Comparison of ENCODE assay signal across 11 mouse cellular contexts in genomic region chr15:99342194-99342981, GRCm38 (mm10). TPM values are rescaled to one million over a fixed set of nuclear protein-coding genes. Genes with fewer than 3 reads are reported as not detected.
A peak's percentile ranks its signal among the peaks of the same experiment; 100 is the strongest.
DNase-seq lines count a peak whose midpoint lies in the region; ATAC-seq and TF ChIP-seq lines count a peak whose summit lies in the region.
"Had no signal": no experiment of that assay in that cellular context is flagged by ENCODE, and none has a peak within 500 bp of the region (broad histone marks: within the 10 kb centered on the region; RNA-seq: fewer than 3 reads in every experiment).

No protein-coding gene starts in this region.

- H3K27ac ChIP-seq in heart, embryonic 14.5 days (replicated peaks in 1 of 2; ENCODE audit: control insufficient read depth in 1 of 2, insufficient read depth in 1 of 2, low read depth in 2 of 2, low read length in 2 of 2) = peak overlapping the region; percentile 91 to 93; a peak in 3 of 4 replicates
- 0 out of 2 replicates have a peak overlapping the region, but pooled peaks have one; percentile 33 for H3K27ac ChIP-seq in midbrain, embryonic 10.5 days (replicated peaks)
- H3K27ac ChIP-seq in midbrain, embryonic 16.5 days (ENCODE audit: low read length) = no peak overlapping the region
- peak overlapping the region; percentile 86 for H3K27ac ChIP-seq in heart, postnatal 0 days (ENCODE audit: low read depth)
- peak overlapping the region; percentile 78; the same call in 1 of the 2 replicates for H3K27ac ChIP-seq in stomach, embryonic 16.5 days (ENCODE audit: low read length)

- H3K27me3 ChIP-seq in heart, embryonic 14.5 days (ENCODE audit: control insufficient read depth, insufficient read depth, low read length) = no peaks in the 10 kb centered on the region
- no peaks in the 10 kb centered on the region for H3K27me3 ChIP-seq in midbrain, embryonic 10.5 days (ENCODE audit: low read depth, poor library complexity, severe bottlenecking)
- no peaks in the 10 kb centered on the region for H3K27me3 ChIP-seq in midbrain, embryonic 16.5 days (ENCODE audit: control insufficient read depth, insufficient read depth, low read depth, low read length)
- H3K27me3 ChIP-seq in heart, postnatal 0 days (ENCODE audit: control insufficient read depth, insufficient read depth, low read length) = no peaks in the 10 kb centered on the region
- H3K27me3 ChIP-seq in stomach, embryonic 16.5 days (ENCODE audit: control insufficient read depth, insufficient read depth, low read length) = no peaks in the 10 kb centered on the region

- no peak overlapping the region for H3K4me2 ChIP-seq in heart, embryonic 14.5 days (ENCODE audit: low read length)
- no peak overlapping the region for H3K4me2 ChIP-seq in midbrain, embryonic 16.5 days (ENCODE audit: low read length)
- no peak overlapping the region for H3K4me2 ChIP-seq in heart, postnatal 0 days (ENCODE audit: low read depth, low read length)
- no peak overlapping the region for H3K4me2 ChIP-seq in stomach, embryonic 16.5 days (ENCODE audit: low read depth, low read length)
- H3K4me2 ChIP-seq: liver, embryonic 11.5 days had no signal

- no peak for TF ChIP-seq EP300 in heart, postnatal 0 days (IDR thresholded peaks at IDR 0.05; ENCODE audit: low read depth)

- no peaks in the 10 kb centered on the region for H3K9me3 ChIP-seq in heart, embryonic 14.5 days (ENCODE audit: control insufficient read depth, low read length)
- H3K9me3 ChIP-seq in midbrain, embryonic 10.5 days (replicated peaks) = no peaks in the 10 kb centered on the region
- no peaks in the 10 kb centered on the region for H3K9me3 ChIP-seq in midbrain, embryonic 16.5 days (replicated peaks; ENCODE audit: control insufficient read depth, low read length, poor library complexity, severe bottlenecking)
- no peaks in the 10 kb centered on the region for H3K9me3 ChIP-seq in heart, postnatal 0 days (replicated peaks; ENCODE audit: control insufficient read depth, low read length)
- H3K9me3 ChIP-seq in stomach, embryonic 16.5 days (replicated peaks; ENCODE audit: control insufficient read depth, low read length) = no peaks in the 10 kb centered on the region

- peaks cover 50 to 72% of the 10 kb centered on the region in 2 experiments for H3K4me1 ChIP-seq in heart, embryonic 14.5 days (ENCODE audit: control insufficient read depth in 2 of 2, insufficient read depth in 2 of 2, low read length in 2 of 2)
- peaks cover 59% of the 10 kb centered on the region for H3K4me1 ChIP-seq in midbrain, embryonic 10.5 days
- no peaks in the 10 kb centered on the region; the same call in 1 of the 2 replicates for H3K4me1 ChIP-seq in midbrain, embryonic 16.5 days (ENCODE audit: control insufficient read depth, insufficient read depth, low read length)
- H3K4me1 ChIP-seq in heart, postnatal 0 days (ENCODE audit: control insufficient read depth, insufficient read depth) = peaks cover 74% of the 10 kb centered on the region
- H3K4me1 ChIP-seq in stomach, embryonic 16.5 days (ENCODE audit: control insufficient read depth, insufficient read depth, low read length) = peaks cover 37% of the 10 kb centered on the region

- 44% methylated on average over 9 of the region's 9 CpGs for WGBS in heart, embryonic 14.5 days
- WGBS in midbrain, embryonic 10.5 days = 52% methylated on average over 9 of the region's 9 CpGs
- 52% methylated on average over 9 of the region's 9 CpGs for WGBS in midbrain, embryonic 16.5 days
- WGBS in heart, postnatal 0 days = 48% methylated on average over 9 of the region's 9 CpGs
- 50% methylated on average over 9 of the region's 9 CpGs for WGBS in stomach, embryonic 16.5 days

- no peak for ATAC-seq in heart, embryonic 14.5 days (ENCODE audit: insufficient number of reproducible peaks, insufficient read depth, low FRiP score, low read depth)
- ATAC-seq in midbrain, embryonic 16.5 days = no peak
- no peak for ATAC-seq in heart, postnatal 0 days (ENCODE audit: insufficient read depth, low read depth)
- ATAC-seq in stomach, embryonic 16.5 days (ENCODE audit: insufficient read depth, low FRiP score) = no peak

- no peak for TF ChIP-seq CTCF in heart, postnatal 0 days (IDR thresholded peaks at IDR 0.05; ENCODE audit: low read depth)

- DNase-seq in heart, adult 8-10 months (ENCODE audit: low spot score) = no peak
- no peak for DNase-seq in midbrain, embryonic 10.5 days (ENCODE audit: low spot score)
- no peak for DNase-seq in heart, postnatal 0 days (ENCODE audit: low spot score)
- no peak for DNase-seq in gastrocnemius, postnatal 10 days
- DNase-seq: right cerebral cortex, postnatal 14 days; thymus, adult 2 months had no signal

- no peak overlapping the region for H3K4me3 ChIP-seq in heart, embryonic 14.5 days (ENCODE audit: control insufficient read depth in 1 of 2, insufficient read depth in 1 of 2, low read depth in 1 of 2, low read length in 2 of 2)
- H3K4me3 ChIP-seq in midbrain, embryonic 10.5 days = no peak overlapping the region
- no peak overlapping the region for H3K4me3 ChIP-seq in midbrain, embryonic 16.5 days (ENCODE audit: low read depth, low read length)
- no peak overlapping the region for H3K4me3 ChIP-seq in heart, postnatal 0 days (ENCODE audit: low read depth, low read length)
- no peak overlapping the region for H3K4me3 ChIP-seq in stomach, embryonic 16.5 days (replicated peaks; ENCODE audit: low read length)

- H3K36me3 ChIP-seq in heart, embryonic 14.5 days (ENCODE audit: control insufficient read depth, insufficient read depth, low read length) = no peaks in the 10 kb centered on the region
- no peaks in the 10 kb centered on the region for H3K36me3 ChIP-seq in midbrain, embryonic 10.5 days
- H3K36me3 ChIP-seq in midbrain, embryonic 16.5 days (ENCODE audit: control insufficient read depth, insufficient read depth, low read length) = no peaks in the 10 kb centered on the region
- no peaks in the 10 kb centered on the region for H3K36me3 ChIP-seq in heart, postnatal 0 days (replicated peaks; ENCODE audit: control insufficient read depth, insufficient read depth, low read length)
- H3K36me3 ChIP-seq in stomach, embryonic 16.5 days (ENCODE audit: control insufficient read depth, insufficient read depth, low read length) = no peaks in the 10 kb centered on the region

- peak overlapping the region; percentile 66; the same call in 1 of the 2 replicates for H3K9ac ChIP-seq in heart, embryonic 14.5 days (ENCODE audit: low read length)
- no peak overlapping the region for H3K9ac ChIP-seq in midbrain, embryonic 16.5 days (ENCODE audit: low read depth, low read length)
- 0 out of 2 replicates have a peak overlapping the region, but pooled peaks have one; percentile 22 for H3K9ac ChIP-seq in heart, postnatal 0 days (replicated peaks; ENCODE audit: low read depth, low read length)
- no peak overlapping the region for H3K9ac ChIP-seq in stomach, embryonic 16.5 days (ENCODE audit: low read length)

RNA-seq across cellular contexts. Expression of gene Fmnl3, which starts 27.9 kb away (rescaled TPM):
- polyA plus RNA-seq in heart, embryonic 14.5 days (2014; fragmentation: Nextera tagmentation; extraction: Ambion mirVana) = 14.4 and 15.0 TPM in 2 replicates
- 10 to 100 TPM; 13.2 to 17.9 (median 15.8) TPM for total RNA-seq in heart, adult 8-10 months (2022)
- polyA plus RNA-seq in midbrain, embryonic 10.5 days (2016; fragmentation: Nextera tagmentation; extraction: Ambion mirVana) = 10.9 and 12.6 TPM in 2 replicates
- 7.9 and 8.0 TPM in 2 replicates for polyA plus RNA-seq in midbrain, embryonic 16.5 days (2015; fragmentation: Nextera tagmentation; extraction: Ambion mirVana)
- total RNA-seq in heart, postnatal 0 days (2014; rRNA removed; ENCODE audit: low replicate concordance) = 18.2 and 21.6 TPM in 2 replicates
- 10.1 and 12.1 TPM in 2 replicates for polyA plus RNA-seq in heart, postnatal 0 days (2015; fragmentation: Nextera tagmentation; extraction: Ambion mirVana)
- polyA plus RNA-seq in stomach, embryonic 16.5 days (2015; fragmentation: Nextera tagmentation; extraction: Ambion mirVana) = 14.2 and 16.6 TPM in 2 replicates
- total RNA-seq in gastrocnemius, postnatal 10 days (2021) = 10 to 100 TPM; 17.6 to 26.2 TPM

RNA-seq across cellular contexts. Expression of gene Fam186b, which starts 46.7 kb away (rescaled TPM):
- polyA plus RNA-seq in heart, embryonic 14.5 days (2014; fragmentation: Nextera tagmentation; extraction: Ambion mirVana) = 0.36 TPM in 1 of 2 replicates, not detected in the other
- under 1 TPM in 1 of 4 experiments, not detected in 3; 0.56 TPM for total RNA-seq in heart, adult 8-10 months (2022)
- 0.11 and 0.19 TPM in 2 replicates for polyA plus RNA-seq in midbrain, embryonic 10.5 days (2016; fragmentation: Nextera tagmentation; extraction: Ambion mirVana)
- polyA plus RNA-seq in midbrain, embryonic 16.5 days (2015; fragmentation: Nextera tagmentation; extraction: Ambion mirVana) = 0.53 and 0.73 TPM in 2 replicates
- total RNA-seq in heart, postnatal 0 days (2014; rRNA removed; ENCODE audit: low replicate concordance) = not detected in 2 replicates
- polyA plus RNA-seq in heart, postnatal 0 days (2015; fragmentation: Nextera tagmentation; extraction: Ambion mirVana) = 0.07 and 0.22 TPM in 2 replicates
- 0.06 and 0.10 TPM in 2 replicates for polyA plus RNA-seq in stomach, embryonic 16.5 days (2015; fragmentation: Nextera tagmentation; extraction: Ambion mirVana)
- total RNA-seq in gastrocnemius, postnatal 10 days (2021) = not detected
- total RNA-seq: gastrocnemius, postnatal 4 days had no signal

RNA-seq across cellular contexts. Expression of gene Prpf40b, which starts 47.5 kb away (rescaled TPM):
- 31.2 and 38.0 TPM in 2 replicates for polyA plus RNA-seq in heart, embryonic 14.5 days (2014; fragmentation: Nextera tagmentation; extraction: Ambion mirVana)
- total RNA-seq in heart, adult 8-10 months (2022) = 10 to 100 TPM; 16.4 to 22.6 (median 20.3) TPM
- polyA plus RNA-seq in midbrain, embryonic 10.5 days (2016; fragmentation: Nextera tagmentation; extraction: Ambion mirVana) = 61.2 and 70.7 TPM in 2 replicates
- polyA plus RNA-seq in midbrain, embryonic 16.5 days (2015; fragmentation: Nextera tagmentation; extraction: Ambion mirVana) = 122 and 130 TPM in 2 replicates
- total RNA-seq in heart, postnatal 0 days (2014; rRNA removed; ENCODE audit: low replicate concordance) = 25.4 and 26.9 TPM in 2 replicates
- polyA plus RNA-seq in heart, postnatal 0 days (2015; fragmentation: Nextera tagmentation; extraction: Ambion mirVana) = 27.4 and 29.3 TPM in 2 replicates
- polyA plus RNA-seq in stomach, embryonic 16.5 days (2015; fragmentation: Nextera tagmentation; extraction: Ambion mirVana) = 42.5 and 44.3 TPM in 2 replicates
- 10 to 100 TPM; 23.3 to 28.8 TPM for total RNA-seq in gastrocnemius, postnatal 10 days (2021)

RNA-seq across cellular contexts. Expression of gene Tmbim6, which starts 50.3 kb away (rescaled TPM):
- polyA plus RNA-seq in heart, embryonic 14.5 days (2014; fragmentation: Nextera tagmentation; extraction: Ambion mirVana) = 235 and 239 TPM in 2 replicates
- 100 to 1,000 TPM; 230 to 269 (median 248) TPM for total RNA-seq in heart, adult 8-10 months (2022)
- 288 and 305 TPM in 2 replicates for polyA plus RNA-seq in midbrain, embryonic 10.5 days (2016; fragmentation: Nextera tagmentation; extraction: Ambion mirVana)
- 279 and 310 TPM in 2 replicates for polyA plus RNA-seq in midbrain, embryonic 16.5 days (2015; fragmentation: Nextera tagmentation; extraction: Ambion mirVana)
- 190 and 225 TPM in 2 replicates for total RNA-seq in heart, postnatal 0 days (2014; rRNA removed; ENCODE audit: low replicate concordance)
- polyA plus RNA-seq in heart, postnatal 0 days (2015; fragmentation: Nextera tagmentation; extraction: Ambion mirVana) = 188 and 200 TPM in 2 replicates
- 438 and 480 TPM in 2 replicates for polyA plus RNA-seq in stomach, embryonic 16.5 days (2015; fragmentation: Nextera tagmentation; extraction: Ambion mirVana)
- 100 to 1,000 TPM; 189 to 194 TPM for total RNA-seq in gastrocnemius, postnatal 10 days (2021)

Comparison
In these comparisons a context has a peak if more than half of its experiments do, and no peak if none do; other contexts are left out.
1. H3K9ac ChIP-seq: peak in heart, embryonic 14.5 days (single experiment) and heart, postnatal 0 days (single experiment); none in midbrain, embryonic 16.5 days (single experiment) and stomach, embryonic 16.5 days (single experiment).